Mouse (Mus musculus): ENCODE data around the gene Mansc1.

Mansc1 gene

DNA sequence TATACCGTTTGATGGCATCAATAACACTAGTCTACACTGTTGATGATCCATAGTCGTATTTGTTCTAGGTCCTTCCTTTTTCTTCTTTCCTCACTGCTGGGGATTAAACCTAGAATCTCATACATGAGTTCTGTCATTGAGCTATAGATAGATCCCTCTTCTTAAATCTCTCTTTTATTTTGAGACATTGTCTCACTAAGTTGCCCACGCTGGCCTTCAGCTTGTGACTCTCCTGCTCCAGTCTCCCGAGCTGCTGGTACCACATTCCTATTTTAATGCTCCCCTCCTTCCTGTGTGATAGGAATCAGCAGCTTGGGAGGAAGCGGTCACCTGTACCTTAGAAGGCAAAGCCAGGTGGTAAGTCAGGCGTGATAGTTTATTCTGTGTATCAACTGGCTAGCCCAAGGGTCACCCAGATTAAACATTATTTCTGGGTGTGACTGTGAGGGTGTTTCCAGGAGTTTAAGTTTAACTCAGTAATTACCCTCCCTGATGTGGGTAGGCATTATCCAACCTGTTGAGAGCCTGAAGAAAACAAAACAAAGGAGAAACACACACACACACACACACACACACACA is 34.5 kb downstream of the Mansc1 start:
- no peak for DNase-seq (ENCODE audit: low spot score)

GRCm38 (mm10) chr6:134594569-134595442 is 37.5 kb downstream of the Mansc1 start:
- DNase-seq (ENCODE audit: low spot score) = no peak

- no peak for DNase-seq (ENCODE audit: low spot score)
Observed at GRCm38 (mm10) chr6:134591614-134592013, 40.7 kb downstream of the Mansc1 start.

DNA sequence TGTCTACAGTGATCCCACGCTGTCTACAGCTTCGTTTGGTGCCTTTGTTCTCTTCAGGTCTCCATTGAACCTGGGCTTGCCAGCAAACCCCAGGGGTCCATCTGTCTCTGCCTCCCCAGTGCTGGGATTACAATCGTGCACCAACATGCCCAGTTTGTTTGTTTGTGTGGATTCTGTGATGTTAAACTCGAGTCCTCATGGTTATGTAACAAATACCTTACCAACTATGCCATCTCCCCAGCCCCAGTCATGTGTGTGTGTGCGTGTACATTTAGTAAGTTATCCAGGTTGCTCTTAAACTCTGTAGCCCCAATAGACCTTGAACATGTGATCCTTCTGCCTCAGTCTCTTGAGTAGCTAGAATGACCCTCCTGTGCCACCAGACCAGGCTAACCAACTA is 46.0 kb downstream of the Mansc1 start:
- DNase-seq (ENCODE audit: low spot score) = no peak

- DNase-seq (ENCODE audit: low spot score) = no peak
Observed at GRCm38 (mm10) chr6:134584616-134585015, 47.7 kb downstream of the Mansc1 start.

- DNase-seq (ENCODE audit: low spot score) = no peak
Observed at GRCm38 (mm10) chr6:134582110-134582509, 50.2 kb downstream of the Mansc1 start.

DNA sequence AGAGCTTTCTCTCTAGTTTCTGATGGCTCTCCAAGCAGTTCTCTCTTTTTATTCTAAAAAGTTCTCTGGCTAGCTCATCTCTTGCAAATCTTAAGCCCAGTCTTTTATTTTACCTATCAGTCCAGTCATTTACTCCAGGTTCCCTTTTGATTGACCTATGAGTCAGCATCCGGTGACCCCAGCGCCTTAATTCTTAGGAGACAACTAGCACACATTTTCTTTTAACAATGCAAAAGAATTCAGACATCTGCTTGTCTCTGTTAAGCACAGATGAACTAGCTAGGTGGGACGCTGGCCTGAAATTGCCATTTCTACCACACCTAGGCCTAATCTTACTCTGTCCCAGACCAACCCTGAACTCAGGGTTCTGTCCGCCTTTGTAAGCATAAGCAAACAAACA is 52.8 kb downstream of the Mansc1 start:
- no peak for DNase-seq (ENCODE audit: low spot score)

DNA sequence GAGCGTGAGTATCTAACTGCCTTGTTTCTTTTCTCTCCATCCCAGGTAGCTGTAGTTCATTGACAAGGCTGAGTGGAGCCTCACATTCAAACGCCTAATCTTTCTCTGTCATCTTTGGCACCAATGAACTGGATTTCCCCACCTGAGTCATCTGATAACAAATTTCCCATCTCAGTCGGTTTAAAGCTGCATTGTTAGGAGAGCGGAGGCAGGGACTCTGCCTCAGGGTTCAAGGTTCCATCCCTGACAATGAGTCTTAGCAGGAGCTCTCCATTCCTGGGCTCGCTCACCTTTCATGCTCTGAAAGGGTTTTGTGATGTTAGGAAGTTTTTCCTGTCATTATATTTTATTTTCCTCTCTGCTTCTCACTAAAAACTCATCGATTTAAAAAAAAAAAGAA is 54.2 kb downstream of the Mansc1 start:
- no peak for DNase-seq (ENCODE audit: low spot score)

GRCm38 (mm10) chr6:134575288-134575741 is 57.0 kb downstream of the Mansc1 start:
- no peak for DNase-seq (ENCODE audit: low spot score)

DNA sequence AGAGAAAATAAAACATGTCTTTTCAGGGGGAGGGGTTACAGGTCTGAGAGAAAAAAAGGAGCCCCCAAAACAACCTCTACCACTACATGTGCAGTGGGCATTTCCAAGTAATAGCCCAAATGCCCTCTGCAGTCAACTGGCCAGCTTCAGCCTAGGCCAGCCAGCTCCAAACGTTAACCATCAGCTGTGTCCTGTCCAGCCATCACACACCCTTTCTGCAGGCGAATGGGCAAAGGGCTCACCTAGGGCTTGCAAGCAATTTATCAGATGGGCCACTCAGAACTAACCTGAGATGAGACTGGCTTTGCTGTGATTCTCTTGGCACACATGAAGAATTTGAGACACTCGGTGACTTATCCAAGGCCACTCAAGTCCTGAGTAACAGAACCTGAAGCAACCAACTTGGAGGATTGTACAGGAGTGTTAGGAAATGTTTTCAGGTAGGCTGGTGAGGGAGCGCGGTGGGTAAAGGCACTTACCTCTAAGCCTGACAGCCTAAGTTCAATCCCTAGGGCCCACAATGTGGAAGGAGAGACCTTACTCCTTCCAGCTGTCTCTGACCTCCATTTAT is 64.2 kb downstream of the Mansc1 start:
- no peak for DNase-seq (ENCODE audit: low spot score)

DNA sequence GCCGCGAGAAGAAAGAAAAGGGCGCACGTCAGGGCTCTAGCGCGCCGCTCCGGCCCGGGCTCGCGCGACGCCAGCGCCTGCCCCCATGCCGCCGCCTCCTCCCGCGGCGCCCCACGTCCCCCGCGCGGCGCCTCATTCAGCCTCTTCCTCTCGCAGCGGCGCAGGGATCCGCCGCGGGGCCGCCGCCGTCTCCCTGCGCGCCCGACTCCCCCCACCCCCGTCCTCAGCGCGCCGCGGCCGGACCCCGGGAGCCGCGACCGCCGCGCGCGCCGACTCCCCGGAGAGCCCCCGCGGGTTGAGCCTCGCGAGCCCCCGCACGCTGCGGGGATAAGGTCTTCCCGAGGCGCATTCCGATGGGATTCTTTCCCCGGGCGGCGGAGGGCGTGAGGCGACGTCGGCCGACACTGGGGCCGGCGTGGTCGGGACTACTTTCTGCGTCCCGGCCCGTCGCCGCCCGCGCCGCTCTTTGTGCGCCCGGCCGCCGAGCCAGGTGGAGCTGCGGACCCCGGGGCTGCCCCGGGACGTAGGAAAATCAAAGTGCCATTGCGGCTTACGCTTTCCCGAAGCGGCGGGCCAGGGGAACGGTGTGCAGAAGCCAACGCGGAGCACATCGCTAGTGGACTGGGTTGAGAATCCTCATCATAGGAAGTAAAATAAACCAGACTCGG is 65.3 kb downstream of the Mansc1 start, which contains the start of gene Lrp6:
TSS of gene Lrp6 (minus strand) at position 148 of the 668 bp plus-strand sequence.
- peak; percentile 92 for DNase-seq (ENCODE audit: low spot score)

- peak; percentile 12 for DNase-seq (ENCODE audit: low spot score)
Observed at GRCm38 (mm10) chr6:134566248-134566817, 66.0 kb downstream of the Mansc1 start.

GRCm38 (mm10) chr6:134565606-134566247 is 66.6 kb downstream of the Mansc1 start:
- peak; percentile 11 for DNase-seq (ENCODE audit: low spot score)

GRCm38 (mm10) chr6:134564539-134564938 is 67.7 kb downstream of the Mansc1 start:
- DNase-seq (ENCODE audit: low spot score) = no peak

DNA sequence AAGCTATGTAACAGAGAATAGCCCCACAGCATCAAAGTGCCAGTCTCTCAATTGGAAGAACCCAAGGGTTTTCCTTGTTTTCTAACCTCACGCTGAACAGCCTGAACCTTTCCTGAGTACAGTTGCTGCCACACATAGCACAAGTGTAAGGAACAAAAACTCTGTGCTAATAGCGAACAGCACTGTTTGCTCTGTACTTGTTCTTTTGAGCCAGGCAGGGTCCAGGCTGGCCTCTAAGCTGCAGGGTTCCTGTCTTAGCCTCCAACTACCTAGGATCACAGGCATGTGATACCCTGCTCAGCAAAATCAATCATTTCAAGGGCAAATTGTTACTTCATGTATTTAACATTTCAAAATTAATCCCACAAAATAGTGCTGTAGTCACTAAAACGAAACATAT is 72.7 kb downstream of the Mansc1 start:
- DNase-seq (ENCODE audit: low spot score) = no peak

All from MN1 (cell line).